Mouse (Mus musculus): Measurements from ENCODE around the gene Fam181a.

Gene Fam181a

GRCm38 (mm10) chr12:103313871-103314639, 3.3 kb downstream of the Fam181a start:
- intact Hi-C loops (cut with DNase I) = no loop called here

DNA sequence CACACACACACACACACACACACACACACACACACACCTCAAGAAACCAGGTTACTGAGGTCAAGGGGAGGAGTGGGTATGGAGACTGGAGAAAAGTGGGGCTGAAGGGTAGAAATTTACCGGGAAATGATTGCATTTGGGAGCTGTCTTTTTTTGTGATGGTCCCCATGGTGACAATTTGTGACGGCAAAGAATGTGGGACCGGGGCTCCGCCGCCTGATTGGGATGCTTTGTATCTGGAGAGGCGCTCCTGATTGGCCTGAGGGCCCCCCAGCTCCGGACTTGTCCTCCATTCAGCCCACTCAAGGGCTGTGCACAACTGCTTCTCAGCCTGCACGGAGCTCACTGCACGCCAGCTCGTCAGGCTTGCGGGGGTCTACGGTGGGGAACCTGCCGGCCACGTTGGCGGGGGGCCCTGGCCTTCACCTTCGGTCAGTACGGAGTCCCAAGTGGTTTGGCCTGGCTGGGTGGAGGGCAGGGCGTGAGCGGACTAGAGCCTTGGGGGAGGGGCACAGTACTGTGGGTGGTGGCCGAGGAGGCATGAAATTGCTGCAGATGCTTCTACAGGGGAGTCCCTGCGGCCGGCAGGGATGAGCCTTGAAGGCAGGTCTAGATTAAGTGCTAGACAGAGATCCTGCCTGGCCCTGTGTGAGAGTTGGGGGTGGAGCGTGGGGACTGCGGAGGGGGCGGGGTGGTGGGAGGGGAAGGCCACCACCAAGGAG, 4.0 kb downstream of the Fam181a start:
- intact Hi-C loops (cut with DNase I) = no loop called here

- intact Hi-C loops (cut with DNase I) = no loop called here
These were observed 5.2 kb downstream of the Fam181a start for GRCm38 (mm10) chr12:103315831-103316545.

GRCm38 (mm10) chr12:103322801-103323200, 12.0 kb downstream of the Fam181a start:
- intact Hi-C loops (cut with DNase I) = loop anchor here (2.0 kb wide), 1 partner anchor 20 kb away; no protein-coding TSS in a partner anchor

DNA sequence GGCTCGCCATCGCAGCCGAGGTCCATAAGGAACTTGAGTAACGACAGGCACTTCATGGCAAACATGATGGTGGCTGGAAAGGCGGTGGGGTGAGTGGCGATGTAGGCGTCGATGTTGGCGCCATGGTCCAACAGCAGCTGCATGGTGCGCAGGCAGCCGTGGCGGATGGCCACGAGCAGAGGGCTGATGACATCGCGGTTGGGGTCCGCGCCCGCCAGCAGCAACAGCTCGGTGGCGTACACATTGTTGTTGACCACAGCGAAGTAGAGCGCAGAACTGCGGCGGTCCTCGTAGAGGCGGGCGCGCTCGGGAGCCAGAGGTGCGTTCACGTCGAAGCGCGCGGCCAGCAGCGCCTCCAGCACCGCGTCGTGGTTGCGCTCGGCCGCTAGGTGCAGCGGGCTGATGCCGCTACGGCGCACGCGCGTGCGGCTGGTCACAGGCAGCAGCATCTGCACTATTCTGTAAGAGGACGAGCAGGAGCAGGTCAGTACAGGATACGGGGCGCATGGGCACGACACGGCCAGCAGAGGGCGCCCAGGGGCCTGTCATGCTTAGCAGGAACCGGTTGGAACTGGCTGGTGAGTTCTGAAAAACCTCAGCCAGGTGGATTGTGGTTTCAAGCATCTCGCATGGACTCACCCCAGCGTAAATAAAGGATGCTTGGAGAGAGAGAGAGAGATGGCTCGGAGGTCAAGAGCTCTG, 14.5 kb downstream of the Fam181a start:
- intact Hi-C loops (cut with DNase I) = loop anchor here (1.0 kb wide), 1 partner anchor 24 kb away; no protein-coding TSS in a partner anchor

- intact Hi-C loops (cut with DNase I) = no loop called here
These were observed 15.8 kb downstream of the Fam181a start for GRCm38 (mm10) chr12:103326569-103326968.

- intact Hi-C loops (cut with DNase I) = no loop called here
These were observed 16.3 kb downstream of the Fam181a start for GRCm38 (mm10) chr12:103327107-103327506.

DNA sequence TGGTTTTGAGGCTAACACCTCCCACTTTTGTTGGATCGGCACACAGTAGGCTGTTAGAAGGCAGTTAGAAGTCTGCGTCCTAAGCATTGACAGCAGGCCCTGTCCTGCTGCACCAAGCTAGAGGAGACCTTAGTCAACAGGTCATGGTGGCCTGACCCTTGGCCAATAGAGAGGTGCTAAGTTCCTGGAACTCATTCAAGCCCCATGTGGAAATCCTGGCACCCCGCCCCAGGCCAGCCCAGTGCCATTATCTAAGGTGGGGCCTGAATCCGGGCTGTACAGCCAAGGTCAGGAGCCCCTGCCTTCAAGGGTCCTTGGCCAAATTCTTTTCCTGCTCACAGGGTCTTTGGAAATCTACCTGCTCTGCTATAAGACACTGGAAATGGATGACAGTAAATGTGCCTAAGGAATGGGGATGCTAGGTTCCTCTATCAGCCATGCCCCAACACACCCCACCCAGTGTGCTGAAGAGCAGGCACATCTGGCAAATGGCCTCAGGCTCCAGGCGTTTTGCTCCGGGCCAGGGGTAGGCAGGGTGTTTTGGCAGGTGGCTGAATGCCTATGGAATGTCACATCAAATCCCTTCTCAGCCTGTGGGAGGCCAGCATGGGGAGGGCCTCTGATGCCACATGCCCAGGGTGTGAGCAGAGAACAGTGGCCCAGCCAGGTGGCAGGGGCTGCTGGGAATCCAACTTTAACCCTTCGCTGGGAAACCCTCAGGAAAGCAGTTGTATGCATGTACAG, 17.8 kb downstream of the Fam181a start:
- intact Hi-C loops (cut with DNase I) = no loop called here

DNA sequence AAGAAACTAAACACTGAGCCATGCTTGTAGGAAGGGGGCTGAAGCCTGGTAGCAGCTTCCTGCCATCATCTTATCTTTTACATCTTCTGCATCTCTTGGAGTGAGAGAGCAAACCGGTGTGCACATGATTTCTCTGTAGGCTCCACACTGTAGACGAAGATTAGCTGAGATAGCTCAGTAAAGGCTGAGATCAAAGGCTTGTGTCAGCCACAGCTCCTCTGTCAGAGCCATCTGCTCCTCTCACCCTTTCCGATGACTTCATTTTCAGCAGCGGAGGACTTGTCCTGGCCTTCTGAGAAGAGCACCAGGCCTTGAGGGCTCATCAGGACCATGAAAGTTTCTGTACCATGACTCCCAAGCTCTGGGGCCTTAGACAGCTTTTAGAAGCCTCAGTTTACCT, 20.7 kb downstream of the Fam181a start:
- intact Hi-C loops (cut with DNase I) = no loop called here

- intact Hi-C loops (cut with DNase I) = no loop called here
These were observed 22.1 kb downstream of the Fam181a start for GRCm38 (mm10) chr12:103332879-103333278.

- intact Hi-C loops (cut with DNase I) = no loop called here
These were observed 22.7 kb downstream of the Fam181a start for GRCm38 (mm10) chr12:103333426-103333825.

GRCm38 (mm10) chr12:103336766-103337165, 26.0 kb downstream of the Fam181a start:
- intact Hi-C loops (cut with DNase I) = no loop called here

DNA sequence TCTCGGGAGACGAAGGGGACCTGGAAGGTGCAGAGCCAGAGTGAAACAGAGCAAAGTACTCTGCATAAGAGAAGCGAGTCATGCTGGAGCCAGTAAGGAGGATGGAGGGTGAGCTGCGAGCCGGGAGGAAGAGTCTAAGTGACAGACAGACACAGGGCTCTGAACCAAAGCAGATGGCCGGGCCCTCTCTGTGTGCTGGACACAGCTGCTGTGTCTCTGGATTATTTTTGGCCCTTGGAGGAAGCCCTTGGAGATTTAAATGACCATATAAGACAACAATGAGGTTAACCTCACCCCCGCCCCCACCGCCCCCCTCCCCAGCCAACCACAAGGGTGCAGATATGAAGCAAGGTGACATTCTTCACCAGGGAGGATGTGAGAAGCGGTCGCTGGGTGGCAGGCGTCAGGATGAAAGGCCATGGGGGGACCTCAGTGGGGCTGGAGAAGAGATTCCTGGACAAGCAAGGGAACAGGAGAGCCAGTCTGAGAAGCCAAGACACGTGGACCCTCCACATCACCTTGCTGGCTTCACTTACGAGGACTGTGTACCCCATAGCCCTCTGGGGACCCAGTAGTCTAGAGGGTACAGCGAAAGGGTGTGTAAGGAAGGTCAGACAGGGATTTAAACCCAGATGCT, 27.5 kb downstream of the Fam181a start:
- intact Hi-C loops (cut with DNase I) = no loop called here

DNA sequence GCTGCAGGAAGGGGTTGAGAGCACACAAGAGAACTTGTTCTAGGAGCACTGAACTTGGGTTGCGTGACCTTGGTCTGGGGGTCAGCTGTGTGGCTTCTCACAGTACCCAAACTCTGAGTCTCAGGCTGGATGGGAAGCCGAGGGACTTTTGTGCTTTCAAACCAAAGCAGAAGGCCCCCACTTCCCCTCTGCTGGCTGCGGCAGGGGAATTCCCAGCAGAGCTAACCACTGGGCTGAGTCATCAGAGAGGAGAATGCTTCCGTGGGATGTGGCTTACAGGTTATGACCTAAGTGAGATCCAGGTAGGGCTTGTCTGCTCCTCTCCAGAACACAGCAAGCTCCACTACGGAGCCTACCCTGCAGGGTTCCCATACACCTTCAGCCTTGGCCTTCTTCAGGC, 30.4 kb downstream of the Fam181a start:
- intact Hi-C loops (cut with DNase I) = no loop called here

- intact Hi-C loops (cut with DNase I) = no loop called here
These were observed 32.7 kb downstream of the Fam181a start for GRCm38 (mm10) chr12:103343456-103343855.

DNA sequence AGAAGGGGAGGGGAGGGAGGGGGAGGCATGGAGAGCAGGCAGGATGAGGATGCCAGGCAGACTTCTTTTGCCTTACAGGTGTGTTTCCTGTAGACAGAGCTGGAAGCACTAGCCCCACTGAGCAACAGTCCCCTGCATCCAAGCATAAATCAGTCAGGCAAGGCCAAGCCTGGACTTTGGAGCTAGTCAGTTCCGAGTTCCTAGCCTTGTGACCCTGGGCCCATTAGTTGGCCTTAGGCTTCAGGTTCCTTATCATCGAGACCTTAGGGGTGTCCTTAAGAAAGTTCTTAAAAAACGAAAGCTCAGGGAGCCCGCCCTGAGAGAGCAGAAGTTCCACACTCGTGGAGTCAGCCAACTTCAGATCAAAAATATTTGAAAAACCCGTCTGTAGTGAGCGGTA, 34.2 kb downstream of the Fam181a start:
- intact Hi-C loops (cut with DNase I) = no loop called here

DNA sequence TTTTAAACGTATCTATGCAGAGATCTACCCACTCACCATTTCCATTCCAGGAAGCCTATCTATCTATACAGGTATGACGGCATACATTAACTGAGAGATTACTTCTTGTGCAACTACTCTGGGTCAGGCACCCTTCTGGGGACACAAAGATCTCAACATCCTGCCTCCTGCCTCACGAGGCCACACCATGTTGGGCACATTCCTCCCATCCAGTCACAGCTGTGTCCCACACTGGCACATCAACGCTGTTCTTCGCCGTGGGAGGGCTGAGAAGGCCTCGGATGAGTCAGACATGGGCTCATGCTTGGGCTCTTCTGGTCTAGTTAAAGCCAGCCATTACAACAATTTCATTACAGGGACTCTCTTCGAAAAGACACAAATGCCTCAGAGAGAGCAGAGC, 36.2 kb downstream of the Fam181a start:
- intact Hi-C loops (cut with DNase I) = no loop called here

DNA sequence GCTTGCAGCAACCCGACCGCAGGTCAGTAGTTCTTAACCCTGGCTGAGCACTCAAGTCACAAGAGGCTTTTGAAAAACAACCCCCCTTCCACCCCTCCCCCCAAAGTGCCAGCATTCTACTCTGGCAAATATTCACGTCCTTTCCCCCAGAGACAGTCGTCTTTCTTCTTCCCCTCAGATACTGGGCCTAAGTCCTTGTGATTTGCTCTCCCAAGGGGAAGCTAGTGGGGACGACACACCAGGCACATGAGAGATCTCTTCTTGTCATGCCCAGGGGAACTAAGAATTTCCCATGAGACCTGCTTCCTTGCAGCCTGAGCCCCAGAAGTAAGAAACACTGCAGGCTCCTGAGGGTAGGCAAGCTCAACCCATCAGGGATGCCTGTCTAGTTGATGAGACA, 36.6 kb downstream of the Fam181a start:
- intact Hi-C loops (cut with DNase I) = no loop called here

DNA sequence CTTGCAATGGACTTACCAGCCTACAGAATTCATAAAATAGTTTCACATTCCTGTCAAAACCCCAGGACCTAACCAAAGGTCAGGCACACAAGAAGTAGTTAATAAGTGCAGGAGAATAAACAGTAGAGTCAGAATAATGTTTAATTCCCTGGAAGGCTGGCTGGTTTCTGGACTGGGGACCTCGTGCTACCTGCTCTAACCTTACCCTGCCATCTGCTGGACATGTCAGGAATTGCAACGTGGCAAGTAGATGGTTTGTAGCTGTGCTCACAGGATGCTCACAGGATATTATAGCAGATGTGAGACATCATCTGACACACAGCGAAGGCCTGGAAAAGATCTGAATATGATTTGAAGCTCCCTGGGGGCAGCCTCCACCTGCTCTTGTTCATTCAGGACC, 37.7 kb downstream of the Fam181a start:
- intact Hi-C loops (cut with DNase I) = no loop called here

GRCm38 (mm10) chr12:103352735-103353134, 42.0 kb downstream of the Fam181a start:
- intact Hi-C loops (cut with DNase I) = no loop called here
